Mouse (Mus musculus) heart, embryonic 11.5 days (tissue): ENCODE data around the gene Gpc4. TPM values are rescaled to one million over a fixed set of nuclear protein-coding genes. Genes with fewer than 3 reads are reported as not detected.

Experiments used
- ATAC-seq: fragments of 200-750 bp; cut with Nextera tagmentation; replicated peaks from 2 replicates; pipeline ENCODE4 v1.8.0; 2017; ENCODE audit warnings: moderate library complexity; ENCODE audit not compliant: insufficient number of reproducible peaks, low FRiP score, low TSS enrichment
- H3K27ac ChIP-seq: fragments of 300-500 bp; sonication (generic); 2 replicates; pipeline ENCODE4 v1.5.1; 2014; ENCODE audit warnings: mild to moderate bottlenecking, low read depth, low read length
- H3K27me3 ChIP-seq: fragments of 300-500 bp; sonication (generic); 2 replicates; pipeline ENCODE4 v1.6.1; 2014; ENCODE audit warnings: mild to moderate bottlenecking, low read length, mixed read lengths; ENCODE audit not compliant: control insufficient read depth, insufficient read depth
- H3K36me3 ChIP-seq: fragments of 300-500 bp; sonication (generic); 2 replicates; pipeline ENCODE4 v1.6.1; 2014; ENCODE audit warnings: mild to moderate bottlenecking, low read length, moderate library complexity, mixed read lengths; ENCODE audit not compliant: control insufficient read depth, insufficient read depth
- H3K4me1 ChIP-seq: fragments of 300-500 bp; sonication (generic); 2 replicates; pipeline ENCODE4 v1.6.1; 2014; ENCODE audit warnings: low read length; ENCODE audit not compliant: control insufficient read depth, insufficient read depth
- H3K4me2 ChIP-seq: fragments of 300-500 bp; sonication (generic); 2 replicates; pipeline ENCODE4 v1.6.1; 2014; ENCODE audit warnings: mild to moderate bottlenecking, moderate library complexity
- H3K4me3 ChIP-seq: fragments of 300-500 bp; sonication (generic); 2 replicates; pipeline ENCODE4 v1.5.1; 2014; ENCODE audit warnings: low read depth, low read length
- H3K9ac ChIP-seq: fragments of 300-500 bp; sonication (generic); 2 replicates; pipeline ENCODE4 v1.6.1; 2014; ENCODE audit warnings: mild to moderate bottlenecking, low read depth, low read length, moderate library complexity
- H3K9me3 ChIP-seq: fragments of 300-500 bp; sonication (generic); replicated peaks from 2 replicates; pipeline ENCODE4 v1.6.1; 2016; ENCODE audit warnings: low read length; ENCODE audit not compliant: control insufficient read depth
- WGBS: fragments of 180-500 bp; shearing (Covaris S2); extraction: QIAGEN DNeasy Blood & Tissue Kit; methylation state at CpG from one replicate; pipeline ENCODE4 v1.1.7; 2014; ENCODE audit not compliant: insufficient replicate concordance; 5-methylcytosine and 5-hydroxymethylcytosine counted together
- polyA plus RNA-seq: library from polyadenylated mRNA; unstranded; fragments of >200 nt; fragmentation: Nextera tagmentation; extraction: Ambion mirVana; gene quantifications from 2 replicates; pipeline ENCODE4 v1.2.1, GENCODE M21; 2014

Gpc4 gene
- polyA plus RNA-seq, 1 experiment from 2014 or later = 37.2 TPM

GRCm38 (mm10) chrX:52030146-52030545 lies 134.9 kb downstream of the Gpc4 start:
- WGBS = 64% methylated on average over 7 of the region's 7 CpGs
- no peak for ATAC-seq
- no peak overlapping the region for H3K4me2 ChIP-seq

GRCm38 (mm10) chrX:52017660-52018059 lies 147.4 kb downstream of the Gpc4 start:
- H3K4me2 ChIP-seq = no peak overlapping the region
- H3K27me3 ChIP-seq = no peaks in the 10 kb centered on the region
- 55% methylated on average over 9 of the region's 9 CpGs for WGBS
- H3K9ac ChIP-seq = no peak overlapping the region
- no peaks in the 10 kb centered on the region for H3K36me3 ChIP-seq
- no peak for ATAC-seq
- H3K27ac ChIP-seq = no peak overlapping the region
- no peaks in the 10 kb centered on the region for H3K4me1 ChIP-seq
- H3K4me3 ChIP-seq = no peak overlapping the region
- H3K9me3 ChIP-seq = no peaks in the 10 kb centered on the region

More at GRCm38 (mm10) chrX:52030146-52030545, 134.9 kb downstream of the Gpc4 start:
- Histone ChIP-seq H3K36me3 (no peaks in the 10 kb centered on the region), H3K9ac (no peak overlapping the region), H3K4me1 (no peaks in the 10 kb centered on the region), H3K27ac (no peak overlapping the region), H3K9me3 (no peaks in the 10 kb centered on the region), H3K4me3 (no peak overlapping the region), H3K27me3 (no peaks in the 10 kb centered on the region)

Other genes with a start within 250 kb of the Gpc4 start
- not detected in 2 replicates for gene 1700080O16Rik, start 192.5 kb downstream of the Gpc4 start, polyA plus RNA-seq